Mouse (Mus musculus): Measurements from ENCODE around the gene Lman2l. TPM values are rescaled to one million over a fixed set of nuclear protein-coding genes. Genes with fewer than 3 reads are reported as not detected.
A peak's percentile ranks its signal among the peaks of the same experiment; 100 is the strongest.

Lman2l gene
- polyA plus RNA-seq, 1 experiment = 15.9 TPM

GRCm38 (mm10) chr1:36465641-36466160 lies 20.6 kb upstream of the Lman2l start:
- no peak for DNase-seq
- Histone ChIP-seq H3K4me3 (replicated peaks; ENCODE audit: extremely low read depth, low read depth, low read length) (no peak overlapping the region), H3K4me1 (ENCODE audit: control insufficient read depth, insufficient read depth, low read length) (no peaks in the 10 kb centered on the region)
- 36% methylated on average over 4 of the region's 4 CpGs for WGBS
- TF ChIP-seq CTCF (IDR thresholded peaks at IDR 0.05; ENCODE audit: insufficient read depth, low read length) (no peak), POLR2A (IDR thresholded peaks at IDR 0.05; ENCODE audit: borderline replicate concordance, extremely low read depth, low read depth, low read length) (no peak)

- TF ChIP-seq POLR2A (IDR thresholded peaks at IDR 0.05; ENCODE audit: borderline replicate concordance, extremely low read depth, low read depth, low read length) (no peak), CTCF (IDR thresholded peaks at IDR 0.05; ENCODE audit: insufficient read depth, low read length) (no peak)
- no peak for DNase-seq
- H3K4me3 ChIP-seq (replicated peaks; ENCODE audit: extremely low read depth, low read depth, low read length) = no peak overlapping the region
- peaks cover 5% of the 10 kb centered on the region for H3K4me1 ChIP-seq (ENCODE audit: control insufficient read depth, insufficient read depth, low read length)
- 22% methylated on average over 2 of the region's 2 CpGs for WGBS
Measured at GRCm38 (mm10) chr1:36461829-36462228, 16.8 kb upstream of the Lman2l start.

- 49% methylated on average over 5 of the region's 5 CpGs for WGBS
- peaks cover 5% of the 10 kb centered on the region for H3K4me1 ChIP-seq (ENCODE audit: control insufficient read depth, insufficient read depth, low read length)
- no peak for DNase-seq
- no peak overlapping the region for H3K4me3 ChIP-seq (replicated peaks; ENCODE audit: extremely low read depth, low read depth, low read length)
- no peak for TF ChIP-seq CTCF (IDR thresholded peaks at IDR 0.05; ENCODE audit: insufficient read depth, low read length)
- no peak for TF ChIP-seq POLR2A (IDR thresholded peaks at IDR 0.05; ENCODE audit: borderline replicate concordance, extremely low read depth, low read depth, low read length)
Measured at GRCm38 (mm10) chr1:36458169-36458568, 13.1 kb upstream of the Lman2l start.

- H3K4me3 ChIP-seq (replicated peaks; ENCODE audit: extremely low read depth, low read depth, low read length) = no peak overlapping the region
- WGBS = 14% methylated on average over 7 of the region's 7 CpGs
Measured at GRCm38 (mm10) chr1:36457388-36458014, 12.4 kb upstream of the Lman2l start.

GRCm38 (mm10) chr1:36454055-36454815 lies 9.2 kb upstream of the Lman2l start:
- DNase-seq = no peak
- no peak overlapping the region for H3K4me3 ChIP-seq (replicated peaks; ENCODE audit: extremely low read depth, low read depth, low read length)
- peaks cover 5% of the 10 kb centered on the region for H3K4me1 ChIP-seq (ENCODE audit: control insufficient read depth, insufficient read depth, low read length)
- TF ChIP-seq POLR2A (IDR thresholded peaks at IDR 0.05; ENCODE audit: borderline replicate concordance, extremely low read depth, low read depth, low read length) (no peak), CTCF (IDR thresholded peaks at IDR 0.05; ENCODE audit: insufficient read depth, low read length) (0 out of 2 replicates have a peak, but pooled peaks have one; percentile 30)
- WGBS = 76% methylated on average over 6 of the region's 6 CpGs

More at GRCm38 (mm10) chr1:36457388-36458014, 12.4 kb upstream of the Lman2l start:
- peaks cover 5% of the 10 kb centered on the region for H3K4me1 ChIP-seq (ENCODE audit: control insufficient read depth, insufficient read depth, low read length)
- DNase-seq = no peak
- TF ChIP-seq POLR2A (IDR thresholded peaks at IDR 0.05; ENCODE audit: borderline replicate concordance, extremely low read depth, low read depth, low read length) (no peak), CTCF (IDR thresholded peaks at IDR 0.05; ENCODE audit: insufficient read depth, low read length) (no peak)

GRCm38 (mm10) chr1:36446841-36447240 lies 1.8 kb upstream of the Lman2l start:
- WGBS = 83% methylated on average over 5 of the region's 5 CpGs
- no peak for DNase-seq

GRCm38 (mm10) chr1:36446106-36446824 lies 1.2 kb upstream of the Lman2l start:
- Histone ChIP-seq H3K4me3 (replicated peaks; ENCODE audit: extremely low read depth, low read depth, low read length) (no peak overlapping the region), H3K4me1 (ENCODE audit: control insufficient read depth, insufficient read depth, low read length) (peaks cover 4% of the 10 kb centered on the region; the same call in 1 of the 2 replicates)
- DNase-seq = no peak
- TF ChIP-seq CTCF (IDR thresholded peaks at IDR 0.05; ENCODE audit: insufficient read depth, low read length) (no peak), POLR2A (IDR thresholded peaks at IDR 0.05; ENCODE audit: borderline replicate concordance, extremely low read depth, low read depth, low read length) (no peak)
- WGBS = 69% methylated on average over 5 of the region's 5 CpGs

More at GRCm38 (mm10) chr1:36446841-36447240, 1.8 kb upstream of the Lman2l start:
- H3K4me1 ChIP-seq (ENCODE audit: control insufficient read depth, insufficient read depth, low read length) = peaks cover 4% of the 10 kb centered on the region; the same call in 1 of the 2 replicates
- no peak for TF ChIP-seq CTCF (IDR thresholded peaks at IDR 0.05; ENCODE audit: insufficient read depth, low read length)
- TF ChIP-seq POLR2A (IDR thresholded peaks at IDR 0.05; ENCODE audit: borderline replicate concordance, extremely low read depth, low read depth, low read length) = no peak
- no peak overlapping the region for H3K4me3 ChIP-seq (replicated peaks; ENCODE audit: extremely low read depth, low read depth, low read length)

GRCm38 (mm10) chr1:36445508-36445907 lies 437 bp upstream of the Lman2l start:
- 33% methylated on average over 8 of the region's 8 CpGs for WGBS
- no peak overlapping the region for H3K4me3 ChIP-seq (replicated peaks; ENCODE audit: extremely low read depth, low read depth, low read length)
- peaks cover 4% of the 10 kb centered on the region; the same call in 1 of the 2 replicates for H3K4me1 ChIP-seq (ENCODE audit: control insufficient read depth, insufficient read depth, low read length)
- no peak for TF ChIP-seq POLR2A (IDR thresholded peaks at IDR 0.05; ENCODE audit: borderline replicate concordance, extremely low read depth, low read depth, low read length)
- TF ChIP-seq CTCF (IDR thresholded peaks at IDR 0.05; ENCODE audit: insufficient read depth, low read length) = no peak
- DNase-seq = no peak

GRCm38 (mm10) chr1:36441101-36441500 lies 4.0 kb downstream of the Lman2l start:
- 73% methylated on average over 4 of the region's 4 CpGs for WGBS
- DNase-seq = no peak
- TF ChIP-seq CTCF (IDR thresholded peaks at IDR 0.05; ENCODE audit: insufficient read depth, low read length) = no peak
- TF ChIP-seq POLR2A (IDR thresholded peaks at IDR 0.05; ENCODE audit: borderline replicate concordance, extremely low read depth, low read depth, low read length) = no peak

More at GRCm38 (mm10) chr1:36441101-36441500, 4.0 kb downstream of the Lman2l start:
- H3K4me3 ChIP-seq (replicated peaks; ENCODE audit: extremely low read depth, low read depth, low read length) = no peak overlapping the region
- H3K4me1 ChIP-seq (ENCODE audit: control insufficient read depth, insufficient read depth, low read length) = peaks cover 4% of the 10 kb centered on the region; the same call in 1 of the 2 replicates
